In genomic region chr10:51176692-51177091, GRCm38 (mm10) we compare ENCODE assay signal across 25 mouse cellular contexts.
"Had no signal": no experiment of that assay in that cellular context is flagged by ENCODE, and none has a peak within 500 bp of the region (broad histone marks: within the 10 kb centered on the region; RNA-seq: fewer than 3 reads in every experiment).

No protein-coding gene starts in this region.

- H3K9me3 ChIP-seq: heart, embryonic 10.5 days; heart, embryonic 13.5 days; hindbrain, embryonic 13.5 days; hindbrain, embryonic 15.5 days; kidney, embryonic 15.5 days; limb, embryonic 12.5 days; liver, embryonic 13.5 days had no signal

- H3K4me1 ChIP-seq: heart, embryonic 10.5 days; hindbrain, embryonic 13.5 days; hindbrain, embryonic 15.5 days; kidney, embryonic 15.5 days; limb, embryonic 12.5 days; liver, embryonic 13.5 days had no signal

- H3K4me2 ChIP-seq: heart, embryonic 13.5 days; hindbrain, embryonic 13.5 days; hindbrain, embryonic 15.5 days; kidney, embryonic 15.5 days; limb, embryonic 12.5 days; liver, embryonic 11.5 days; liver, embryonic 13.5 days had no signal

- DNase-seq: gastrocnemius, postnatal 14 days; gastrocnemius, postnatal 36 days; heart, adult 11 months; heart, adult 2 months; heart, postnatal 14 days; heart, postnatal 36 days; kidney, adult 11 months; kidney, adult 2 months; kidney, adult 9 months; kidney, postnatal 14 days; kidney, postnatal 36 days; layer of hippocampus, adult 9-11 months; layer of hippocampus, postnatal 36 days; liver; liver, embryonic 13.5 days had no signal

- H3K36me3 ChIP-seq: heart, embryonic 10.5 days; heart, embryonic 13.5 days; hindbrain, embryonic 13.5 days; hindbrain, embryonic 15.5 days; kidney, embryonic 15.5 days; limb, embryonic 12.5 days; liver, embryonic 13.5 days had no signal

- H3K4me3 ChIP-seq: heart, adult 2 months; heart, embryonic 10.5 days; heart, embryonic 13.5 days; hindbrain, embryonic 13.5 days; hindbrain, embryonic 15.5 days; kidney, embryonic 15.5 days; limb, embryonic 12.5 days; liver, embryonic 13.5 days had no signal

- H3K27me3 ChIP-seq: heart, embryonic 13.5 days; hindbrain, embryonic 13.5 days; hindbrain, embryonic 15.5 days; kidney, embryonic 15.5 days; limb, embryonic 12.5 days; liver, embryonic 13.5 days had no signal

- H3K27ac ChIP-seq: heart, adult 2 months; heart, embryonic 10.5 days; heart, embryonic 13.5 days; hindbrain, embryonic 13.5 days; hindbrain, embryonic 15.5 days; hindbrain, postnatal 0 days; kidney, embryonic 15.5 days; kidney, postnatal 0 days; limb, embryonic 12.5 days; liver, embryonic 13.5 days had no signal

- H3K9ac ChIP-seq: heart, embryonic 13.5 days; hindbrain, embryonic 13.5 days; hindbrain, embryonic 15.5 days; kidney, embryonic 15.5 days; limb, embryonic 12.5 days; liver, embryonic 13.5 days had no signal

- ATAC-seq: hindbrain, postnatal 0 days; intestine, embryonic 16.5 days had no signal
